Mouse (Mus musculus): ENCODE data around the gene Nradd.

Nradd gene

DNA sequence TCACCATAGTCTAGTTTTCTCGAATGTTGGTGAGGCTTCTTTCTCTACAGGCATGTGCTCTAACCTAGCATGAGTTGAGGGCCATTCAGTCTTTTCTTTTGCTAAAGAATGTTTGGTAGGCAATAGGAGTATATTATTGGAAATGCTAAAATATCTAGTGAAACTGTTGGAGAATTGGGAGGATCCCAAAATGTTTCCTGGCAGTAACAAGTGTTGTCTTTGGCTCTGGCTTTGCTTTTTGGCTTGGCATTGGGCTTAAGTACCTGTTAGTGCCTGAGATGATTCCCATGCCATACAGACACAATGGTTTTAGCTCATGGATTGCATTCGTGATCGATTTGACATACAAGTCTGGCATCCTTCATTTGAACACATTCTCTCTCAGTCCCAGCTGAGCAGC lies 12.8 kb downstream of the Nradd start:
- DNase-seq (ENCODE audit: low read depth), result no peak

DNA sequence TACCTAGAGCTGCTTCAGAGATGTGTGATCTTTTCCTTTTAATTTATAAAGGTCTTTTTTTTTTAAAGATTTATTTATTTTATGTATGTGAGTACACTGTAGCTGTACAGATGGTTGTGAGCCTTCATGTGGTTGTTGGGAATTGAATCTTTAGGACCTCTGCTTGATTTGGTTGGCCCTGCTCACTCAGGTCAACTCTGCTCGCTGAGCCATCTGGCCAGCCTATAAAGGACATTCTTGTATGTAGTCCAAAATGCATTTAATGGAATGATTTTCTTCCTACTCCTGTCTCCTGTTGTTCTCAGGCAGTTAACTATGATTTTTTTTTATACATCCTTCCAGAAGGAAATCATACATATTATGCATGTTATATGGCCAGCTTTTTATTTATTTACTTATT lies 40.7 kb downstream of the Nradd start:
- DNase-seq (ENCODE audit: low read depth), result no peak

DNA sequence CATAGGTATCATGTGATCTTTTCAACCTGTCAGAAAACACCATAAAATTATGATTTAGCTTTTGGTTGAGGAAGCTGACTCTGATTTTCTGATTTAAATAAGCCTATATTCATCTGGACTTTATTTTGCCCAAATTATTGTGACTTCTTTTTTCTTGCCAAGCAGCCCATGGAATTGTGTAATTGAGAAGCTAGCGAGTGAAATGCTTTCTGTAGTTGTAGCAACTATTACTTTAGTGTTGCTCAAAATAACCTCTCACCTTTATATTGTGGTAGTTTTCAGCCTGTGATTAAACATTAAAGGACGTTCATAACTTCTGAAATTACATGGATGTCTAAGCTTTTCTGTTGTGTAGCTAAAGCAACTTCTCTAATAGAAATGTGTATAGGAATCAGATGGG lies 42.1 kb downstream of the Nradd start:
- DNase-seq (ENCODE audit: low read depth), result no peak
